Mouse (Mus musculus) kidney, adult 2 months (tissue): ENCODE measurements around the gene Zfp579. TPM values are rescaled to one million over a fixed set of nuclear protein-coding genes. Genes with fewer than 3 reads are reported as not detected.

Experiments used
- DNase-seq: peaks from one replicate; pipeline ENCODE4 v3.0.0; 2021
- H3K27ac ChIP-seq: fragments of 200-500 bp; 2 replicates; pipeline ENCODE4 v1.5.1; 2012; ENCODE audit warnings: low read depth, low read length, control low read depth, inconsistent platforms; ENCODE audit not compliant: insufficient read depth
- H3K27me3 ChIP-seq: fragments of 200-500 bp; replicated peaks from 2 replicates; pipeline ENCODE4 v1.6.1; 2012; ENCODE audit warnings: mild to moderate bottlenecking, moderate library complexity, low read length, inconsistent platforms; ENCODE audit not compliant: control insufficient read depth, insufficient read depth
- H3K36me3 ChIP-seq: fragments of 200-500 bp; 2 replicates; pipeline ENCODE4 v1.6.1; 2012; ENCODE audit warnings: mild to moderate bottlenecking, moderate library complexity, low read length, inconsistent platforms; ENCODE audit not compliant: control insufficient read depth, insufficient read depth
- H3K4me1 ChIP-seq: fragments of 200-500 bp; 2 replicates; pipeline ENCODE4 v1.6.1; 2011; ENCODE audit warnings: low read length; ENCODE audit not compliant: control insufficient read depth, insufficient read depth
- H3K4me3 ChIP-seq: fragments of 200-500 bp; 2 replicates; pipeline ENCODE4 v1.5.1; 2011; ENCODE audit warnings: mild to moderate bottlenecking, low read depth, low read length, control low read depth; ENCODE audit not compliant: insufficient read depth
- CTCF ChIP-seq: fragments of 200-500 bp; conservative IDR thresholded peaks from 2 replicates; pipeline ENCODE4 v1.5.1; 2011; ENCODE audit warnings: low read depth, mild to moderate bottlenecking, control low read depth, low read length, moderate library complexity, mixed read lengths; ENCODE audit not compliant: insufficient read depth, insufficient read length
- POLR2A ChIP-seq: fragments of 200-500 bp; IDR thresholded peaks from one replicate; pipeline ENCODE4 v1.6.1; 2011; ENCODE audit warnings: low read depth, low read length, control low read depth
- WGBS: fragments of 180-500 bp; shearing (Covaris S2); methylation state at CpG from one replicate; pipeline ENCODE4 v1.1.7; 2018; 5-methylcytosine and 5-hydroxymethylcytosine counted together
- polyA plus RNA-seq: library from polyadenylated mRNA; depleted of rRNA; stranded (reverse); fragments of >200 nt; gene quantifications from 2 replicates; pipeline ENCODE4 v1.2.3, GENCODE M21; 2012

Gene Zfp579
- polyA plus RNA-seq, 1 experiment: 49.9 TPM

DNA sequence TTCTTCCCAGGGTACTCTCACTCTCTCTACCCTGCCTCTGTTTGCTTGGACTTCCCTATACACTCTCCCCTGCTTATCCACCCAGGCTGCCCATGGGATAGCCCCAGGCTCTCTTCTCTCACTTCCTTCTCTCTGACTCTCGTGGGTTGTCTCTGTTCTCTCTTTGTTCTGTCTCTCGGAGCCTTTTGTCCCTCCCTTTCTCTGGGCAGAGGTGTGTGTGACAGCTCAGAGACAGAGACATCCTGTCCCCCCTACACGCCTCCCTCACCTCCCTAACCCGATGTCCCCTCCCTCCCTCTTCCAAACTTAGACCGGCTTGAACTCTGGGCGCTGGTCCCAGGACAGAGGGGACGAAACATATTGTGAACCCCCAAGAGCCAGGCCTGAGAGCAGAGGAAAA is 24.2 kb downstream of the Zfp579 start:
- Histone ChIP-seq H3K4me3 (no peak overlapping the region), H3K27me3 (no peaks in the 10 kb centered on the region), H3K36me3 (no peaks in the 10 kb centered on the region), H3K4me1 (no peaks in the 10 kb centered on the region), H3K27ac (no peak overlapping the region)
- no peak for TF ChIP-seq CTCF
- no peak for TF ChIP-seq POLR2A
- DNase-seq: no peak
- WGBS: 26% methylated on average over 7 of the region's 7 CpGs

DNA sequence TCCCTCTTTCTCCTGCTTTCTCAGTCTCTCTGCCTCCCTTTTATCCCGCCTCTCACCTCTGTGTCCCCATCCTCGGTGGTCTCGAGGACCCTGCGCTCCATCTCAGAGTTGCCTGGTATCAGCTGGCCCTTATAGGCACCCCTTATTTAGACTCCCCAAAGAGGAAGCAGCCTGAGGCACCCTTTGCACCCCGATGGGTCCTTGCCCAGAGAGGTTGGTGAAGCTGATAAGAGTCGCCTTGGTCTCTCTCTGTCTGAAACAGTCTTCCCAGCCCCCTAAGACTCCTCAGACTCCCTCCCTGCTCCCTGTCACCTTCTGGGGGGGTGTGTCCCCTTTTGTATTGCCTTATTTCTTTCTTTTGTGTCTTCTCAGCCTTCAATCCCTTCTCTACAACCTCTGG is 24.9 kb downstream of the Zfp579 start, which contains the start of gene Sbk3:
TSS of gene Sbk3 (minus strand) at position 101 of the 400 bp plus-strand sequence.
- H3K4me3 ChIP-seq: no peak within 1 kb of the TSS
- 46% methylated on average over 6 of the region's 6 CpGs for WGBS
- no peaks in the 10 kb centered on the region for H3K4me1 ChIP-seq
- H3K27me3 ChIP-seq: no peaks in the 10 kb centered on the region
- TF ChIP-seq POLR2A (no peak), CTCF (no peak)
- no peak for DNase-seq
- H3K36me3 ChIP-seq: no peaks in the 10 kb centered on the region
- H3K27ac ChIP-seq: no peak within 1 kb of the TSS

DNA sequence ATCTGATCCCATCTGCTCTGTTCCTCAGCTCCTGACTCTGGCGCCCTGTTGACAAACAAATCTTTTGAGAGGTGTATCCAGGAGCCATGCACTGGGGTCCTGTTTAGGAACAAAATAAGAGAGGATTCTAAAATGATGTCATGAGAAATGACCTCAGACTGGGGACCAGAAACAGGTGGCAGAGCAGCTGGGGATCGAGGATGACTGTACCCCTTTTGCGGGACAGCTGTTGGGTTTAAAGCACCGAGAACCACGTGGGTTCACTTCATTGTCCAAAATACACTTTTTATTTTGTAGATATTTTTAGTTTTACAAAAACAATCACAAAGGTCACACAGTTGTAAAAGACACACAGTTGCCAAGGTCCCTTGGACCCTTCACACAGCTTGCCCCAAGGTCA is 31.0 kb downstream of the Zfp579 start:
- H3K4me3 ChIP-seq: no peak overlapping the region
- TF ChIP-seq CTCF: no peak
- TF ChIP-seq POLR2A: no peak
- WGBS: 86% methylated on average over 5 of the region's 5 CpGs
- no peaks in the 10 kb centered on the region for H3K4me1 ChIP-seq
- no peaks in the 10 kb centered on the region for H3K36me3 ChIP-seq
- no peak overlapping the region for H3K27ac ChIP-seq
- no peak for DNase-seq
- no peaks in the 10 kb centered on the region for H3K27me3 ChIP-seq

DNA sequence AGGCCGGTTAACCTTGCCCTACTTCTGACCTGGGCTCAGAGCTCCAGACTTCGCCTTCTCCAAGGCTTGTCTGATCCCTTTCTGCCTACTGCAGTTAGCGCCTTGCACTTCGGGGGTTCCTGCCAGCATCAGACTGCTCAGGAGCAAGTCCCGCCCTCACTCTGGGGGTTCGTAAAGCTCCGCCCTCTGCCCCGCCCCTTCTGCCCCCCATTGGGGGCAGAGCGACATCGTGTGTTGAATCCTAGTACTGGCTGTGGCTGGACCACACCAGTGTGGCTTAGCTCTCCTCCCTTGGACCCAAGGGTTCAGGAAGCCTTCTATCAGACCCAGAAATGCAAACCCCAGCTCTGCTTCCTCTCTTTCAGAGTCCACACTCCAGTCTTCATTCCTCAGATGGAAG is 31.7 kb downstream of the Zfp579 start, which contains the start of gene Sbk2:
TSS of gene Sbk2 (minus strand) at position 135 of the 400 bp plus-strand sequence.
- peak; percentile 75 for DNase-seq
- H3K27me3 ChIP-seq: no peaks in the 10 kb centered on the region
- H3K27ac ChIP-seq: no peak within 1 kb of the TSS
- H3K4me3 ChIP-seq: no peak within 1 kb of the TSS
- TF ChIP-seq POLR2A (no peak), CTCF (peak; percentile 63)
- H3K36me3 ChIP-seq: no peaks in the 10 kb centered on the region
- H3K4me1 ChIP-seq: no peaks in the 10 kb centered on the region
- WGBS: 5% methylated on average over 10 of the region's 10 CpGs

DNA sequence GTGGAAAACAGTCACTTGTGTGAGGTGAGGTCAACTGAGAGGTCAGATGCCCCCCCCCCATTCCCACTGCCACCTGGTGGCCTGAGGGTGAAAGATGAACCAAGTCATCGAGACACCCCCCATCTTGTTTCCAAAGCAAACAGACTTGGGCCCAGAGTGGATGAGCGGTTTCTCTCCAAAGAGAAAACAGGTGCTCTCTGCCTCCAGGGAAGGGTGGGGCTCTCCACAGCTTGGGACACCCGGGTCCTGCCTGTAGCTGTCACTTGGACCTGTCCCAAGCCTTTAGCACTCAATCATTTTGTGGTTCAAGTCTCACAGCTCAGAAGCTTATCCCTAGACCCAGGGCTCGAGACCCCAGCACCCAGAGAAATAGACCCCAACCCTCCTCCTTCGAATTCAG is 32.4 kb downstream of the Zfp579 start:
- no peaks in the 10 kb centered on the region for H3K36me3 ChIP-seq
- H3K27me3 ChIP-seq: no peaks in the 10 kb centered on the region
- no peaks in the 10 kb centered on the region for H3K4me1 ChIP-seq
- TF ChIP-seq CTCF (no peak), POLR2A (no peak)
- no peak for DNase-seq
- no peak overlapping the region for H3K4me3 ChIP-seq
- H3K27ac ChIP-seq: no peak overlapping the region
- 69% methylated on average over 5 of the region's 5 CpGs for WGBS

DNA sequence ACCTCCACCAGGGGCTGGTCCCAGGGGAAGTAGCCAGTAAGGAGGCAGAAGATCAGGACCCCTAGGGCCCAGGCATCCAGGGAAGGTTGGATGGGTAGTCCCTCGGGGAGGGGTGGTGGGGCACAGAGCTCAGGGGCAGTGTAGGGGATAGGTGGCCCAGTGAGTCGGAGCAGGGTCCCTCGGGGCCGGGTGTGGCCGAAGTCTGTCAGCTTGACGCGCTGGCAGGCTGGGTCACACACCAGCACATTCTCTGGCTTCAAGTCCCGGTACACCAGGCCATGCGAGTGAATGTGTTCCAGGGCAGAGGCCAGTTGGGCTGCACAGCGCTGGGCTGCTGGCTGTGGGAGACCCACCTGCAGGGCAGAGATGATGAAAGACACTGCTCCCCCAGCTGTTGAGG is 38.6 kb downstream of the Zfp579 start:
- Histone ChIP-seq H3K4me1 (no peaks in the 10 kb centered on the region), H3K36me3 (no peaks in the 10 kb centered on the region), H3K4me3 (no peak overlapping the region), H3K27ac (no peak overlapping the region), H3K27me3 (no peaks in the 10 kb centered on the region)
- TF ChIP-seq CTCF (no peak), POLR2A (no peak)
- 80% methylated on average over 10 of the region's 10 CpGs for WGBS
- DNase-seq: no peak

DNA sequence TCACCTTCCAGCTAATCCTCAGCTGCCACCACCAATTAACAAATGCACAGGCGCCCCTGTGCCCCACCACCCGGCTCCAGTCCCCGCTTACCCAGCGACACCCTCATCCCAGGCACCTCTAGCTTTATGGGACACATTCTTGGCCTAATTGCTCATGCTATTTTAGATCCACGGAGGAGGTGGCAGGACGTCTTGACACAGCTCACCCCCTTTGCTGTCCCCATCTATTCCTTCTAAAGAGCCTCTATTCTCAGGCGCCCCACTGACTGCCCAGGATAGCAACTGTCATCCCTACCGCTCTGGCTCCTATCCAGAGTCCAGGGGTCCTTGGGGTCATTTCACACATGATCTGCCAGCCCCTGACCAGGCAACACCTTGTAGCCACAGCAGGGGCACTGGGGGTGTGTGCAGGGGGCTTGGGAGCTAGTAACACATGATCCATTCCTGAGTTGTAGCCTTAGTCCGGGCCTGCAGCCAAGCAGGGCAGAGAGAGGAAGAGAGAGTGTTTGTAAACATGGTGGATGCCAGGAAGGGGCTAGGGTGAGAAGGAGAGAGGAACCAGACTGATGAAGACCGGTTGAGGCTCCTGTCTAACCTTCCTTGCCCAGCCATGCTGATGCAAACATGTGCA is 42.0 kb downstream of the Zfp579 start:
- no peaks in the 10 kb centered on the region for H3K4me1 ChIP-seq
- no peak overlapping the region for H3K27ac ChIP-seq
- no peaks in the 10 kb centered on the region for H3K36me3 ChIP-seq
- no peaks in the 10 kb centered on the region for H3K27me3 ChIP-seq
- no peak for TF ChIP-seq CTCF
- no peak for TF ChIP-seq POLR2A
- no peak overlapping the region for H3K4me3 ChIP-seq
- no peak for DNase-seq
- 38% methylated on average over 10 of the region's 10 CpGs for WGBS
